12 mouse cellular contexts compared by ENCODE assay signal in the genomic region with DNA sequence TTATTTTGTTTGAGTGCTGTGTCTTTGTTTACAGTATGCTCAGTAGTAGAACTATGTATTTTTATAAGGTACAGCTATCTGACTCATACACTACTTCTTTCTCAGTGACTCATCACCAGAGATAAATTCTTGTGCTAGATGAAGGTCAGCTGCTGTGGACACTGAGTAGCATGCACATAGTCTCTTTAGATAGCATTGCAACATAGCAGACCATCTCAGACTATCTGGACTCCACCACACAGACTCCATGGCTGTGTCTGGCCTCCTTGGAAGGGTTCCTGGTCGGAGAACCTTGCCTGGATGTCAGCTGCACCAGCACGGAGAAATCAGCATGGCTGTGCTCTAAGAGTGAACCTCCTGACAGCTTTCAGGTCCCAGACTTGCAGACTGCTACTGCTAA.
DNase-seq lines count a peak whose midpoint lies in the region; ATAC-seq and TF ChIP-seq lines count a peak whose summit lies in the region.
"Had no signal": no experiment of that assay in that cellular context is flagged by ENCODE, and none has a peak within 500 bp of the region (broad histone marks: within the 10 kb centered on the region; RNA-seq: fewer than 3 reads in every experiment).

No protein-coding gene starts in this region.

- H3K4me1 ChIP-seq in liver, embryonic 12.5 days: peaks cover 63% of the 10 kb centered on the region
- H3K4me1 ChIP-seq in liver, postnatal 0 days (ENCODE audit: insufficient read depth): peaks cover 34% of the 10 kb centered on the region
- peaks cover 36% of the 10 kb centered on the region for H3K4me1 ChIP-seq in heart, embryonic 12.5 days (replicated peaks)

- H3K4me3 ChIP-seq in liver, embryonic 12.5 days: no peak overlapping the region
- H3K4me3 ChIP-seq in liver, postnatal 0 days (ENCODE audit: low read depth, low read length): no peak overlapping the region
- H3K4me3 ChIP-seq in heart, embryonic 12.5 days: no peak overlapping the region
- H3K4me3 ChIP-seq: layer of hippocampus, adult 2 months had no signal

- no peak overlapping the region for H3K4me2 ChIP-seq in liver, embryonic 12.5 days
- no peak overlapping the region for H3K4me2 ChIP-seq in liver, postnatal 0 days (ENCODE audit: low read depth, low read length)
- H3K4me2 ChIP-seq in heart, embryonic 12.5 days: no peak overlapping the region

- H3K9ac ChIP-seq in liver, embryonic 12.5 days: no peak overlapping the region
- H3K9ac ChIP-seq in liver, postnatal 0 days (replicated peaks): no peak overlapping the region
- H3K9ac ChIP-seq in heart, embryonic 12.5 days: no peak overlapping the region; the same call in 1 of the 2 replicates

- peaks cover 17% of the 10 kb centered on the region; the same call in 1 of the 2 replicates for H3K36me3 ChIP-seq in liver, embryonic 12.5 days
- peaks cover 3% of the 10 kb centered on the region; the same call in 1 of the 2 replicates for H3K36me3 ChIP-seq in liver, postnatal 0 days (replicated peaks; ENCODE audit: insufficient read depth, low read length)
- H3K36me3 ChIP-seq in heart, embryonic 12.5 days: no peaks in the 10 kb centered on the region

- no peaks in the 10 kb centered on the region for H3K9me3 ChIP-seq in liver, embryonic 12.5 days (replicated peaks)
- H3K9me3 ChIP-seq in liver, postnatal 0 days (ENCODE audit: low read length): no peaks in the 10 kb centered on the region
- H3K9me3 ChIP-seq in heart, embryonic 12.5 days (replicated peaks): no peaks in the 10 kb centered on the region

- no peaks in the 10 kb centered on the region for H3K27me3 ChIP-seq in liver, embryonic 12.5 days (replicated peaks)
- no peaks in the 10 kb centered on the region for H3K27me3 ChIP-seq in liver, postnatal 0 days (ENCODE audit: insufficient read depth, low read length)
- no peaks in the 10 kb centered on the region for H3K27me3 ChIP-seq in heart, embryonic 12.5 days (replicated peaks)

- TF ChIP-seq CTCF in liver, postnatal 0 days (IDR thresholded peaks at IDR 0.05; ENCODE audit: low read depth): no peak

- H3K27ac ChIP-seq in liver, embryonic 12.5 days: no peak overlapping the region
- H3K27ac ChIP-seq in liver, postnatal 0 days (ENCODE audit: low read depth): no peak overlapping the region
- 0 out of 2 replicates have a peak overlapping the region, but pooled peaks have one; percentile 12 for H3K27ac ChIP-seq in heart, embryonic 12.5 days (ENCODE audit: poor library complexity, severe bottlenecking)
- H3K27ac ChIP-seq: layer of hippocampus, adult 2 months had no signal

- 47% methylated on average over 2 of the region's 2 CpGs for WGBS in liver, embryonic 12.5 days (ENCODE audit: insufficient replicate concordance)
- WGBS in liver, postnatal 0 days (ENCODE audit: insufficient replicate concordance): 69% methylated on average over 2 of the region's 2 CpGs
- WGBS in heart, embryonic 12.5 days: 41% methylated on average over 2 of the region's 2 CpGs

- no peak for TF ChIP-seq EP300 in liver, postnatal 0 days (IDR thresholded peaks at IDR 0.05; ENCODE audit: low read depth)

- no peak for DNase-seq in liver, postnatal 0 days
- peak; percentile 92 for DNase-seq in 3T3-L1 (ENCODE audit: low read depth, low spot score)
- peak; percentile 56 for DNase-seq in Muller cell, postnatal 12 days (ENCODE audit: inconsistent ontology term)
- DNase-seq in right cerebral cortex, adult 2 months (ENCODE audit: low spot score in 2 of 2): no peak
- DNase-seq in thymus, postnatal 4 days: no peak
- DNase-seq: cerebellum, adult 2 months; lung, adult 18-20 months; thymus, postnatal 14 days had no signal

- ATAC-seq in liver, embryonic 12.5 days: peak; percentile 34; the same call in 1 of the 2 replicates
- ATAC-seq in liver, postnatal 0 days: no peak
- peak; percentile 49; the same call in 1 of the 2 replicates for ATAC-seq in heart, embryonic 12.5 days (ENCODE audit: insufficient number of reproducible peaks, low FRiP score)
- no peak for ATAC-seq in granulocyte monocyte progenitor cell, adult 5-6 weeks (replicated peaks; ENCODE audit: poor library complexity, severe bottlenecking)

Comparison
In these comparisons a context has a peak if more than half of its experiments do, and no peak if none do; other contexts are left out.
1. ATAC-seq: peak in liver, embryonic 12.5 days (single experiment) and heart, embryonic 12.5 days (single experiment); none in liver, postnatal 0 days (single experiment) and granulocyte monocyte progenitor cell, adult 5-6 weeks (single experiment).
2. DNase-seq: peak in 3T3-L1 (single experiment) and Muller cell, postnatal 12 days (single experiment); none in liver, postnatal 0 days (single experiment), right cerebral cortex, adult 2 months (0 of 2) and thymus, postnatal 4 days (single experiment).